In the genomic region with DNA sequence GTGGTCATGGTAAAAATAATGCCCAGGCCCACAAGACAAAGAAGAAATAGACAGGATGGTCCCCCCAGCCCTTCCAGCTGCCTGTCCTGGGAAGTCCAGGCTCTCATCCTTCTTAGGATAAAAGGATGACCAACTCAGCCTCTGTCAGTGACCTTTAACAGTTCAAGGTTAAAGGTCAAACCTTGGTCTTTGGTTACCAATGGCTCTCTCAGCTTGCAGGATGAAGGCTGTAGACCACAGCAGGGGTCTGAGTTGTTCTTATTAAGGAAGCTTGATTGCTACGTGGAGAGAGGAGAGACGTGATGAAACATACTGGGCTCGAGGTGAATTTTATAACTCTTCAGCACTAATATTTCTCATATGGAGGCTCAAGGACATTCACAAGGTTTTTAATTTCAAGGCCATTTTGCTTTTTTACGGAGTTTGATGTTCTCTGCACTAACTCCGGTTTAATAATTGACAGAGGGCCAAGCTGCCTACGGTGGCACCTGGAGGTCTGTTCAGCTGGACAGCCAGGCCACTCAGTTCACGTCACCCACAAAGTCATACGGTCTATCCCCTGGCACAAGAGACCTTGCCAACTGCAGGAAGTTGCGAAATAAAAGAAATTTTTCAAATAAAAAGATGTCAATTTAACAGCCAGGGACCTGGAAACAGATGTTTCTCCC, we compare ENCODE assay signal across 13 mouse cellular contexts. TPM values are rescaled to one million over a fixed set of nuclear protein-coding genes. Genes with fewer than 3 reads are reported as not detected.
DNase-seq lines count a peak whose midpoint lies in the region; ATAC-seq and TF ChIP-seq lines count a peak whose summit lies in the region.
"Had no signal": no experiment of that assay in that cellular context is flagged by ENCODE, and none has a peak within 500 bp of the region (broad histone marks: within the 10 kb centered on the region; RNA-seq: fewer than 3 reads in every experiment).

No protein-coding gene starts in this region.

- 32% methylated on average over 9 of the region's 9 CpGs for WGBS in lung, embryonic 14.5 days

- no peak overlapping the region for H3K27ac ChIP-seq in lung, embryonic 14.5 days (ENCODE audit: low read depth)
- H3K27ac ChIP-seq: forebrain, embryonic 13.5 days; limb, embryonic 15.5 days; midbrain, embryonic 10.5 days; neural tube, embryonic 12.5 days had no signal

- no peak overlapping the region for H3K4me2 ChIP-seq in lung, embryonic 14.5 days
- H3K4me2 ChIP-seq: forebrain, embryonic 13.5 days; limb, embryonic 15.5 days; neural tube, embryonic 12.5 days had no signal

- H3K9me3 ChIP-seq in lung, embryonic 14.5 days (ENCODE audit: low read depth, low read length), result no peaks in the 10 kb centered on the region
- H3K9me3 ChIP-seq: forebrain, embryonic 13.5 days; limb, embryonic 15.5 days; midbrain, embryonic 10.5 days; neural tube, embryonic 12.5 days had no signal

- DNase-seq in lung, embryonic 14.5 days, result peak; percentile 33
- DNase-seq in lung, postnatal 4 days, result no peak
- peak; percentile 78 for DNase-seq in embryo, embryonic 9.5 days (ENCODE audit: extremely low spot score)
- peak; percentile 48 for DNase-seq in kidney, postnatal 10 days
- no peak for DNase-seq in cerebellum, adult 18-20 months
- no peak for DNase-seq in layer of hippocampus, adult 8-10 months (ENCODE audit: low spot score in 2 of 2)
- no peak for DNase-seq in urinary bladder, postnatal 10 days (ENCODE audit: low spot score)
- DNase-seq: gastrocnemius, postnatal 25 days had no signal

- H3K9ac ChIP-seq in lung, embryonic 14.5 days, result no peak overlapping the region
- H3K9ac ChIP-seq: forebrain, embryonic 13.5 days; limb, embryonic 15.5 days; neural tube, embryonic 12.5 days had no signal

- TF ChIP-seq CTCF in lung, embryonic 14.5 days (IDR thresholded peaks at IDR 0.05; ENCODE audit: low read depth), result no peak

- no peaks in the 10 kb centered on the region for H3K27me3 ChIP-seq in lung, embryonic 14.5 days (ENCODE audit: insufficient read depth, low read length)
- H3K27me3 ChIP-seq: forebrain, embryonic 13.5 days; neural tube, embryonic 12.5 days had no signal

- H3K36me3 ChIP-seq in lung, embryonic 14.5 days (ENCODE audit: insufficient read depth), result no peaks in the 10 kb centered on the region
- H3K36me3 ChIP-seq: limb, embryonic 15.5 days; midbrain, embryonic 10.5 days; neural tube, embryonic 12.5 days had no signal

- 0 out of 2 replicates have a peak, but pooled peaks have one; percentile 22 for ATAC-seq in lung, embryonic 14.5 days (ENCODE audit: insufficient read depth)
- peak; percentile 46 for ATAC-seq in megakaryocyte progenitor cell, adult 5-6 weeks (replicated peaks; ENCODE audit: poor library complexity)
- ATAC-seq: forebrain, embryonic 13.5 days had no signal

- peaks cover 10% of the 10 kb centered on the region; the same call in 1 of the 2 replicates for H3K4me1 ChIP-seq in lung, embryonic 14.5 days (ENCODE audit: insufficient read depth)
- H3K4me1 ChIP-seq: forebrain, embryonic 13.5 days had no signal

- H3K4me3 ChIP-seq in lung, embryonic 14.5 days (ENCODE audit: low read depth, low read length), result no peak overlapping the region
- H3K4me3 ChIP-seq: forebrain, embryonic 13.5 days; limb, embryonic 15.5 days; midbrain, embryonic 10.5 days; neural tube, embryonic 12.5 days had no signal

RNA-seq across cellular contexts. Expression of gene Pkdcc, which starts 36.5 kb away (rescaled TPM):
- 21.1 and 25.3 TPM in 2 replicates for polyA plus RNA-seq in lung, embryonic 14.5 days (2014; fragmentation: Nextera tagmentation; extraction: Ambion mirVana)
- 0.24 and 0.52 TPM in 2 replicates for total RNA-seq in megakaryocyte progenitor cell, adult 5-6 weeks (2015)
- total RNA-seq in megakaryocyte progenitor cell, adult 5-6 weeks (2017), result 1.0 and 1.1 TPM in 2 replicates
- total RNA-seq in layer of hippocampus, adult 8-10 months (2022), result 10 to 100 TPM; 14.9 to 18.8 (median 17.3) TPM

Comparison
In these comparisons a context has a peak if more than half of its experiments do, and no peak if none do; other contexts are left out.
1. DNase-seq: peak in lung, embryonic 14.5 days (single experiment), embryo, embryonic 9.5 days (single experiment) and kidney, postnatal 10 days (single experiment); none in lung, postnatal 4 days (0 of 2), cerebellum, adult 18-20 months (0 of 2), layer of hippocampus, adult 8-10 months (0 of 2) and urinary bladder, postnatal 10 days (single experiment).
2. RNA of gene Pkdcc, which starts 36.5 kb away (total RNA-seq): 14.9 to 18.8 TPM in layer of hippocampus, adult 8-10 months; 0.24 to 1.1 TPM in megakaryocyte progenitor cell, adult 5-6 weeks; every median in the first group is over 4 times any median in the second.